8 mouse cellular contexts compared by ENCODE assay signal in the genomic region with DNA sequence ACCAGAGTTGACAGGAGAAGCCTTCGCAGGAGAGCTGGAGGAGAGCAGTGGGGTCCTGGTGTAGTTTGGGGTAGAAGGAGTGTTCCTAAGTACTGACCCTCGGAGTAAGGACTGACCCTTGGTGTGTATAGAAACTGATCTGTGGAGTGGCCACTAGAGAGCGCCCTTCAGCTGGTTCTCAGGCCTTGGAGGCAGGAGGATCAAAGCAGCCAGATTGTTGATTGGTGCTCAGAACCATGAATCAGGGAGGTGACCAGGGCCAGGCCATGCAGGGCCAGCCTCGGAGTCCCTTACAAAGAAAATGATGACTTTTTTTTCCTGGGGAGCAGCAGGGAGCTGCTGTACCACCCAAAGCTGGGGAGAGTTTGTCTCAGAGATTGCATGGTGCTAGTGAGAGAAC. TPM values are rescaled to one million over a fixed set of nuclear protein-coding genes. Genes with fewer than 3 reads are reported as not detected.
A peak's percentile ranks its signal among the peaks of the same experiment; 100 is the strongest.
DNase-seq lines count a peak whose midpoint lies in the region; ATAC-seq and TF ChIP-seq lines count a peak whose summit lies in the region.

No protein-coding gene starts in this region.

- no peaks in the 10 kb centered on the region for H3K4me1 ChIP-seq in liver, adult 2 months (ENCODE audit: control insufficient read depth, insufficient read depth, low read length)

- TF ChIP-seq CTCF in liver, adult 2 months (IDR thresholded peaks at IDR 0.05; ENCODE audit: low read depth, low read length): peak; percentile 76

- H3K4me3 ChIP-seq in liver, adult 2 months (ENCODE audit: insufficient read depth, low read depth, low read length): no peak overlapping the region

- H3K27ac ChIP-seq in liver, adult 2 months (replicated peaks; ENCODE audit: insufficient read depth, low read depth, low read length): no peak overlapping the region

- H3K9ac ChIP-seq in liver, adult 2 months (ENCODE audit: low read depth, low read length): no peak overlapping the region

- no peak for TF ChIP-seq POLR2A in liver, adult 2 months (IDR thresholded peaks at IDR 0.05; ENCODE audit: extremely low read depth, insufficient read depth, low read length)

- H3K36me3 ChIP-seq in liver, adult 2 months (ENCODE audit: control insufficient read depth, insufficient read depth, low read length): peaks cover 28% of the 10 kb centered on the region

- H3K27me3 ChIP-seq in liver, adult 2 months (ENCODE audit: control insufficient read depth, insufficient read depth, low read length): no peaks in the 10 kb centered on the region

- no peaks in the 10 kb centered on the region for H3K79me2 ChIP-seq in liver, adult 2 months (ENCODE audit: control insufficient read depth, insufficient read depth, low read length)

- DNase-seq in adrenal gland, adult (ENCODE audit: inconsistent age in 2 of 2, low spot score in 1 of 2): peak; percentile 23 to 65
- no peak for DNase-seq in adrenal gland, adult 8-10 months
- DNase-seq in right cerebral cortex, adult 18-20 months: peak; percentile 41
- no peak for DNase-seq in right cerebral cortex, postnatal 25 days
- peak; percentile 85 to 86 for DNase-seq in cerebellum, postnatal 10 days
- no peak for DNase-seq in liver, adult 2 months (ENCODE audit: extremely low read depth, low read depth, low spot score)

- 63% methylated on average over 4 of the region's 4 CpGs for WGBS in liver, adult 2 months

- peak; percentile 63 for ATAC-seq in granulocyte monocyte progenitor cell, adult 5-6 weeks (replicated peaks; ENCODE audit: poor library complexity, severe bottlenecking)
- 0 out of 2 replicates have a peak, but pooled peaks have one; percentile 19 for ATAC-seq in neutrophil, adult 5-6 weeks (ENCODE audit: extremely low read depth, insufficient number of reproducible peaks, low FRiP score, poor library complexity, severe bottlenecking)

RNA-seq across cellular contexts. Expression of a gene that starts 6.4 kb away (rescaled TPM):
- 1 to 10 TPM in 3 of 4 experiments, under 1 TPM in 1; 0.59 to 1.8 (median 1.3) TPM for total RNA-seq in adrenal gland, adult 8-10 months (2022)
- total RNA-seq in granulocyte monocyte progenitor cell, adult 5-6 weeks (2014; fragmentation: Nextera tagmentation): 0.99 TPM in 1 of 2 replicates, not detected in the other
- total RNA-seq in granulocyte monocyte progenitor cell, adult 5-6 weeks (2017): not detected in 2 replicates
- total RNA-seq in liver, adult 2 months (2014; rRNA removed): 0.37 and 0.60 TPM in 2 replicates
- 0.35 and 0.60 TPM in 2 replicates for polyA plus RNA-seq in liver, adult 2 months (2012; rRNA removed)
- 1.0 and 2.1 TPM in 2 replicates for total RNA-seq in neutrophil, adult 5-6 weeks (2017)

Comparison
In these comparisons a context has a peak if more than half of its experiments do, and no peak if none do; other contexts are left out.
1. DNase-seq: peak in adrenal gland, adult (2 of 2), right cerebral cortex, adult 18-20 months (single experiment) and cerebellum, postnatal 10 days (2 of 2); none in adrenal gland, adult 8-10 months (single experiment), right cerebral cortex, postnatal 25 days (single experiment) and liver, adult 2 months (single experiment).